ENCODE assay signal across 11 mouse cellular contexts in genomic region chr14:77037832-77038425, GRCm38 (mm10). TPM values are rescaled to one million over a fixed set of nuclear protein-coding genes. Genes with fewer than 3 reads are reported as not detected.
DNase-seq lines count a peak whose midpoint lies in the region; ATAC-seq and TF ChIP-seq lines count a peak whose summit lies in the region.
"Had no signal": no experiment of that assay in that cellular context is flagged by ENCODE, and none has a peak within 500 bp of the region (broad histone marks: within the 10 kb centered on the region; RNA-seq: fewer than 3 reads in every experiment).

No protein-coding gene starts in this region.

- H3K27me3 ChIP-seq in intestine, postnatal 0 days (replicated peaks; ENCODE audit: control insufficient read depth, insufficient read depth, low read length) = no peaks in the 10 kb centered on the region
- no peaks in the 10 kb centered on the region for H3K27me3 ChIP-seq in intestine, embryonic 15.5 days (replicated peaks)
- H3K27me3 ChIP-seq: kidney, embryonic 15.5 days had no signal

- H3K27ac ChIP-seq in intestine, postnatal 0 days (ENCODE audit: low read depth, low read length) = peak overlapping the region; percentile 50
- no peak overlapping the region for H3K27ac ChIP-seq in intestine, embryonic 15.5 days
- H3K27ac ChIP-seq: kidney, embryonic 15.5 days had no signal

- no peak overlapping the region for H3K9ac ChIP-seq in intestine, postnatal 0 days (ENCODE audit: low read depth, low read length)
- no peak overlapping the region for H3K9ac ChIP-seq in intestine, embryonic 15.5 days
- H3K9ac ChIP-seq: kidney, embryonic 15.5 days; lung, embryonic 14.5 days had no signal

- no peak overlapping the region for H3K4me2 ChIP-seq in intestine, postnatal 0 days (replicated peaks; ENCODE audit: low read depth)
- H3K4me2 ChIP-seq in intestine, embryonic 15.5 days (replicated peaks) = no peak overlapping the region

- WGBS in intestine, postnatal 0 days = 50% methylated on average over 8 of the region's 8 CpGs
- 81% methylated on average over 8 of the region's 8 CpGs for WGBS in intestine, embryonic 15.5 days

- ATAC-seq in intestine, postnatal 0 days = no peak
- no peak for ATAC-seq in intestine, embryonic 15.5 days

- H3K36me3 ChIP-seq in intestine, postnatal 0 days (ENCODE audit: control insufficient read depth, insufficient read depth) = no peaks in the 10 kb centered on the region
- H3K36me3 ChIP-seq in intestine, embryonic 15.5 days = no peaks in the 10 kb centered on the region
- H3K36me3 ChIP-seq: kidney, embryonic 15.5 days had no signal

- H3K4me3 ChIP-seq in intestine, postnatal 0 days (ENCODE audit: low read depth, low read length) = no peak overlapping the region
- H3K4me3 ChIP-seq in intestine, embryonic 15.5 days (replicated peaks) = no peak overlapping the region
- H3K4me3 ChIP-seq: kidney, embryonic 15.5 days had no signal

- no peaks in the 10 kb centered on the region for H3K9me3 ChIP-seq in intestine, postnatal 0 days (ENCODE audit: control insufficient read depth)
- no peaks in the 10 kb centered on the region for H3K9me3 ChIP-seq in intestine, embryonic 15.5 days
- H3K9me3 ChIP-seq: kidney, embryonic 15.5 days had no signal

- peak; percentile 59 for DNase-seq in urinary bladder, postnatal 14 days (ENCODE audit: low spot score)
- no peak for DNase-seq in urinary bladder, postnatal 25 days (ENCODE audit: low spot score)
- peak; percentile 89 for DNase-seq in gonadal fat pad, adult 2 months (ENCODE audit: low read depth)
- peak; percentile 43 for DNase-seq in yolk sac, embryonic 10.5 days (ENCODE audit: low spot score)
- no peak for DNase-seq in cerebellum, postnatal 10 days
- no peak for DNase-seq in kidney, postnatal 10 days
- DNase-seq: cerebellum, adult 9-10 months had no signal

- 0 out of 2 replicates have a peak, but pooled peaks cover 5% of the 10 kb centered on the region for H3K4me1 ChIP-seq in intestine, postnatal 0 days (replicated peaks; ENCODE audit: control insufficient read depth, insufficient read depth, low read length)
- no peaks in the 10 kb centered on the region; the same call in 1 of the 2 replicates for H3K4me1 ChIP-seq in intestine, embryonic 15.5 days (replicated peaks)

- TF ChIP-seq CTCF in intestine, postnatal 0 days (IDR thresholded peaks at IDR 0.05; ENCODE audit: low read depth) = no peak

RNA-seq across cellular contexts. Expression of gene Lacc1, which starts 1.2 kb away (rescaled TPM):
- 8.1 and 10.3 TPM in 2 replicates for polyA plus RNA-seq in intestine, postnatal 0 days (2015; fragmentation: Nextera tagmentation; extraction: Ambion mirVana)
- 7.4 and 9.3 TPM in 2 replicates for polyA plus RNA-seq in intestine, embryonic 15.5 days (2015; fragmentation: Nextera tagmentation; extraction: Ambion mirVana)
- polyA plus RNA-seq in gonadal fat pad, adult 2 months (2012; rRNA removed) = 8.5 and 8.8 TPM in 2 replicates

RNA-seq across cellular contexts. Expression of gene Ccdc122, which starts 1.4 kb away (rescaled TPM):
- 15.0 and 16.5 TPM in 2 replicates for polyA plus RNA-seq in intestine, postnatal 0 days (2015; fragmentation: Nextera tagmentation; extraction: Ambion mirVana)
- 3.3 and 3.7 TPM in 2 replicates for polyA plus RNA-seq in intestine, embryonic 15.5 days (2015; fragmentation: Nextera tagmentation; extraction: Ambion mirVana)
- polyA plus RNA-seq in gonadal fat pad, adult 2 months (2012; rRNA removed) = 1.9 and 2.8 TPM in 2 replicates

Comparison
In these comparisons a context has a peak if more than half of its experiments do, and no peak if none do; other contexts are left out.
1. DNase-seq: peak in urinary bladder, postnatal 14 days (single experiment), gonadal fat pad, adult 2 months (single experiment) and yolk sac, embryonic 10.5 days (single experiment); none in urinary bladder, postnatal 25 days (single experiment), cerebellum, postnatal 10 days (0 of 2) and kidney, postnatal 10 days (single experiment).